ENCODE assay signal across 8 mouse cellular contexts in genomic region chr19:3681310-3681934, GRCm38 (mm10). TPM values are rescaled to one million over a fixed set of nuclear protein-coding genes. Genes with fewer than 3 reads are reported as not detected.
DNase-seq lines count a peak whose midpoint lies in the region; ATAC-seq and TF ChIP-seq lines count a peak whose summit lies in the region.

No protein-coding gene starts in this region.

- H3K9ac ChIP-seq in hindbrain, embryonic 13.5 days = no peak overlapping the region
- peak overlapping the region; percentile 34; the same call in 1 of the 2 replicates for H3K9ac ChIP-seq in limb, embryonic 12.5 days (replicated peaks)
- no peak overlapping the region for H3K9ac ChIP-seq in midbrain, postnatal 0 days (replicated peaks; ENCODE audit: low read length, poor library complexity, severe bottlenecking)

- DNase-seq in cerebellum, adult 18-20 months = peak; percentile 45 to 49
- DNase-seq in adrenal gland, postnatal 25 days = peak; percentile 87
- DNase-seq in gastrocnemius, adult 2 months = peak; percentile 96
- peak; percentile 71 for DNase-seq in midbrain, postnatal 0 days (ENCODE audit: low spot score)

- H3K4me2 ChIP-seq in hindbrain, embryonic 13.5 days = no peak overlapping the region
- peak overlapping the region; percentile 23; the same call in 1 of the 2 replicates for H3K4me2 ChIP-seq in limb, embryonic 12.5 days
- H3K4me2 ChIP-seq in midbrain, postnatal 0 days (ENCODE audit: low read depth, low read length, poor library complexity, severe bottlenecking) = no peak overlapping the region

- H3K9me3 ChIP-seq in hindbrain, embryonic 13.5 days = no peaks in the 10 kb centered on the region
- 0 out of 2 replicates have a peak, but pooled peaks cover 3% of the 10 kb centered on the region for H3K9me3 ChIP-seq in limb, embryonic 12.5 days
- no peaks in the 10 kb centered on the region for H3K9me3 ChIP-seq in midbrain, postnatal 0 days (ENCODE audit: low read length)

- no peaks in the 10 kb centered on the region for H3K36me3 ChIP-seq in hindbrain, embryonic 13.5 days
- 0 out of 2 replicates have a peak, but pooled peaks cover 9% of the 10 kb centered on the region for H3K36me3 ChIP-seq in limb, embryonic 12.5 days
- no peaks in the 10 kb centered on the region for H3K36me3 ChIP-seq in midbrain, postnatal 0 days (ENCODE audit: insufficient read depth, low read length)

- intact Hi-C loops in gastrocnemius, adult 2 months (cut with DNase I) = no loop called here

- H3K27me3 ChIP-seq in hindbrain, embryonic 13.5 days = peaks cover 14% of the 10 kb centered on the region
- no peaks in the 10 kb centered on the region for H3K27me3 ChIP-seq in limb, embryonic 12.5 days
- H3K27me3 ChIP-seq in midbrain, postnatal 0 days (ENCODE audit: insufficient read depth, low read length) = no peaks in the 10 kb centered on the region

- H3K4me1 ChIP-seq in hindbrain, embryonic 13.5 days (replicated peaks) = peaks cover 40% of the 10 kb centered on the region
- peaks cover 53% of the 10 kb centered on the region for H3K4me1 ChIP-seq in limb, embryonic 12.5 days (replicated peaks)
- H3K4me1 ChIP-seq in midbrain, postnatal 0 days (ENCODE audit: insufficient read depth, low read length) = 0 out of 2 replicates have a peak, but pooled peaks cover 6% of the 10 kb centered on the region

- TF ChIP-seq CTCF in gastrocnemius, adult 2 months (IDR thresholded peaks at IDR 0.05) = no peak
- TF ChIP-seq CTCF in midbrain, postnatal 0 days (IDR thresholded peaks at IDR 0.05) = no peak

- peak overlapping the region; percentile 90 for H3K27ac ChIP-seq in gastrocnemius, adult 2 months
- peak overlapping the region; percentile 76 for H3K27ac ChIP-seq in hindbrain, embryonic 13.5 days
- peak overlapping the region; percentile 73 for H3K27ac ChIP-seq in limb, embryonic 12.5 days
- 0 out of 2 replicates have a peak overlapping the region, but pooled peaks have one; percentile 18 for H3K27ac ChIP-seq in midbrain, postnatal 0 days (ENCODE audit: low read depth, low read length)

- 34% methylated on average over 13 of the region's 13 CpGs for WGBS in hindbrain, embryonic 13.5 days
- 58% methylated on average over 13 of the region's 13 CpGs for WGBS in limb, embryonic 12.5 days
- WGBS in midbrain, postnatal 0 days = 33% methylated on average over 13 of the region's 13 CpGs

- peak overlapping the region; percentile 44 for H3K4me3 ChIP-seq in gastrocnemius, adult 2 months
- H3K4me3 ChIP-seq in hindbrain, embryonic 13.5 days = no peak overlapping the region
- no peak overlapping the region for H3K4me3 ChIP-seq in limb, embryonic 12.5 days (replicated peaks)
- no peak overlapping the region for H3K4me3 ChIP-seq in midbrain, postnatal 0 days (ENCODE audit: low read depth, low read length)

- no peak for ATAC-seq in cerebellum, adult (ENCODE audit: insufficient number of reproducible peaks, low FRiP score, low TSS enrichment)
- peak; percentile 62; the same call in 1 of the 2 replicates for ATAC-seq in hindbrain, embryonic 13.5 days (ENCODE audit: low FRiP score)
- ATAC-seq in limb, embryonic 12.5 days (ENCODE audit: insufficient number of reproducible peaks, insufficient read depth, low FRiP score, low TSS enrichment, low read depth) = no peak
- no peak for ATAC-seq in midbrain, postnatal 0 days (ENCODE audit: low FRiP score)
- ATAC-seq in erythroid progenitor cell, adult 5-6 weeks (replicated peaks; ENCODE audit: low FRiP score, poor library complexity, severe bottlenecking) = no peak

RNA-seq across cellular contexts. Expression of gene Lrp5, which starts 4.9 kb away (rescaled TPM):
- total RNA-seq in adrenal gland, postnatal 25 days (2021) = 97.9 and 117 TPM in 2 replicates
- 10 to 100 TPM; 21.4 to 30.4 TPM for total RNA-seq in gastrocnemius, adult 2 months (2021)
- polyA plus RNA-seq in hindbrain, embryonic 13.5 days (2015; fragmentation: Nextera tagmentation; extraction: Ambion mirVana) = 1.4 and 2.0 TPM in 2 replicates
- polyA plus RNA-seq in limb, embryonic 12.5 days (2016; fragmentation: Nextera tagmentation; extraction: Ambion mirVana) = 7.7 and 8.4 TPM in 2 replicates
- total RNA-seq in midbrain, postnatal 0 days (2014; rRNA removed) = 9.9 and 15.0 TPM in 2 replicates
- 0.58 and 0.74 TPM in 2 replicates for polyA plus RNA-seq in midbrain, postnatal 0 days (2015; fragmentation: Nextera tagmentation; extraction: Ambion mirVana)
- total RNA-seq in erythroid progenitor cell, adult 5-6 weeks (2015; ENCODE audit: low replicate concordance) = 0.42 and 5.0 TPM in 2 replicates
- total RNA-seq in erythroid progenitor cell, adult 5-6 weeks (2017; ENCODE audit: low replicate concordance) = 1.8 and 1.9 TPM in 2 replicates

RNA-seq across cellular contexts. Expression of gene 1810055G02Rik, which starts 26.7 kb away (rescaled TPM):
- total RNA-seq in adrenal gland, postnatal 25 days (2021) = 21.2 and 30.4 TPM in 2 replicates
- total RNA-seq in gastrocnemius, adult 2 months (2021) = 1 to 10 TPM; 9.6 to 9.8 TPM
- 33.5 and 33.9 TPM in 2 replicates for polyA plus RNA-seq in hindbrain, embryonic 13.5 days (2015; fragmentation: Nextera tagmentation; extraction: Ambion mirVana)
- 33.0 and 41.1 TPM in 2 replicates for polyA plus RNA-seq in limb, embryonic 12.5 days (2016; fragmentation: Nextera tagmentation; extraction: Ambion mirVana)
- total RNA-seq in midbrain, postnatal 0 days (2014; rRNA removed) = 31.8 and 33.3 TPM in 2 replicates
- polyA plus RNA-seq in midbrain, postnatal 0 days (2015; fragmentation: Nextera tagmentation; extraction: Ambion mirVana) = 29.4 and 36.1 TPM in 2 replicates
- 5.0 and 8.4 TPM in 2 replicates for total RNA-seq in erythroid progenitor cell, adult 5-6 weeks (2015; ENCODE audit: low replicate concordance)
- 3.1 and 3.2 TPM in 2 replicates for total RNA-seq in erythroid progenitor cell, adult 5-6 weeks (2017; ENCODE audit: low replicate concordance)

Comparison
In these comparisons a context has a peak if more than half of its experiments do, and no peak if none do; other contexts are left out.
1. H3K27ac ChIP-seq: peak in every context shown above with its lines; median percentile 90 in gastrocnemius, adult 2 months; 76 in hindbrain, embryonic 13.5 days; 73 in limb, embryonic 12.5 days; 18 in midbrain, postnatal 0 days.